Mouse (Mus musculus) myocyte (in vitro differentiated cells): ENCODE measurements around the gene Ankrd34a.

Experiments
- CEBPB ChIP-seq: IDR thresholded peaks from 2 replicates; pipeline ENCODE4 v1.6.1; 2011; ENCODE audit warnings: mild to moderate bottlenecking, moderate library complexity; ENCODE audit not compliant: poor library complexity, insufficient read depth, severe bottlenecking
- E2F4 ChIP-seq: IDR thresholded peaks from one replicate; pipeline ENCODE4 v1.6.1; 2011; ENCODE audit warnings: mild to moderate bottlenecking, control low read depth, moderate library complexity; ENCODE audit not compliant: insufficient read depth
- MAX ChIP-seq: IDR thresholded peaks from one replicate; pipeline ENCODE4 v1.6.1; 2011; ENCODE audit warnings: low read depth, mild to moderate bottlenecking, control low read depth
- POLR2A ChIP-seq: IDR thresholded peaks from one replicate; pipeline ENCODE4 v1.6.1; 2011; ENCODE audit warnings: low read depth, mild to moderate bottlenecking, control low read depth, moderate library complexity; ENCODE audit not compliant: insufficient read length
- USF1 ChIP-seq: IDR thresholded peaks from one replicate; pipeline ENCODE4 v1.6.1; 2011; ENCODE audit warnings: low read depth, mild to moderate bottlenecking, control low read depth, moderate library complexity

- TF ChIP-seq POLR2A (peak; percentile 65), CEBPB (no peak), MAX (peak; percentile 64), E2F4 (no peak), USF1 (peak; percentile 18)
Measured at GRCm38 (mm10) chr3:96557694-96558093, 38.7 kb upstream of the Ankrd34a start, which contains the start of gene Txnip.
